Mouse (Mus musculus) adrenal gland, postnatal 4 days (tissue): ENCODE measurements at regions not wholly inside any gene's neighbourhood (a gene's known extent, or its start where the extent isn't known, plus 50 kb on each side); places are given as distances from the start of the nearest gene placed in this dataset.

Source experiments
- DNase-seq, 2 experiments: peaks; one replicate each; pipeline ENCODE4 v3.0.0; 2021 to 2022; ENCODE audit warnings: low spot score in 2 of 2, mixed read lengths in 2 of 2

GRCm38 (mm10) chr2:50793616-50794015, 355.3 kb downstream of the Rnd3 start:
- no peak for DNase-seq

DNA sequence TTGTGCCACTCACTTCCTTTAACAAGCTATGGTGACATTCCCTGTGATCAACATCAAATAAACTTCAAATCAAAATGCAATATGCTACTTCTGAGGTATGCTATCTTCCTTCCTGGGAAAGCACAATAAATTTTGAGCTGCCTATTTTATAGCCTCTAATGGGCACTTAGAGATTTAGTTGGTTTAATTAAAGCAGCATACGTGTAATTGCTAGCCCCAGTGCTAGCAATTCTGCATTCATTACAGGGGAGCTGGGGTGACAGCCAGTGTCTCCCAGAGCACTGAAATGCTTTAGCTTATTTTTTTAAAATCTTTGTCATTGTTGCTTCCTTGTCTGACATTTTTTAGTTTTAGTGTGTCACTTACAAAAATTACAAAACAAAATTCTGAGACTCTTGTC, 355.8 kb downstream of the Rnd3 start:
- no peak for DNase-seq

DNA sequence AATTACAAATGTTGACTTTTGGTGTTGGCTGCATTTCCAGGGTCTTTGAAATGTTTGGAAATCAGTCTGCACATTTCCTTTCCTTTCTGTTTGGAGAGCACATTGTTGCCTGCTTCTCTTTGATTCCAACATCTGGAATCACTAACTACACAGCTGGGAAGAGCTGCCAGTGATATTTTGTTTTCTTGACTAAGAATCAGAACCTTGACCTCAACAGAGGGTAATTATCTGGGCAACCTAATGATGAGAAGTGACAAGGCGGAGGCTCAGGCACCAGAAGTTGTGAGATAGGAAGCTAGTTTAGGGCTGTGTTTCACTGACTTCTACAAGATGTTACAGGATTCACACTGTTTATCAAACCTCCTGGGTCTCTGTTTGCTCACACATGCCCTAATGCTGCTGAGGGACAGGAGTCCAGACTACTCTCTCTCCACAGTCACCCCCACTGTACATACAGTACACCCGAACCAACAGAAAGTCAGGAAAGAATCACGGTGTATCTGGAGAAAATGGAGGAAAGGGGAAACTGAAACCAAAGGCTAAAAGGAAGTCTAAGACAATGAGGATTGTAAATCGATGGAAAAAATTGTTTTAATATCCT, 359.8 kb downstream of the Rnd3 start:
- no peak for DNase-seq

- DNase-seq, result no peak
Measured at GRCm38 (mm10) chr2:50772101-50772500, 376.8 kb downstream of the Rnd3 start.

GRCm38 (mm10) chr2:50759016-50759415, 389.9 kb downstream of the Rnd3 start:
- DNase-seq, result no peak

DNA sequence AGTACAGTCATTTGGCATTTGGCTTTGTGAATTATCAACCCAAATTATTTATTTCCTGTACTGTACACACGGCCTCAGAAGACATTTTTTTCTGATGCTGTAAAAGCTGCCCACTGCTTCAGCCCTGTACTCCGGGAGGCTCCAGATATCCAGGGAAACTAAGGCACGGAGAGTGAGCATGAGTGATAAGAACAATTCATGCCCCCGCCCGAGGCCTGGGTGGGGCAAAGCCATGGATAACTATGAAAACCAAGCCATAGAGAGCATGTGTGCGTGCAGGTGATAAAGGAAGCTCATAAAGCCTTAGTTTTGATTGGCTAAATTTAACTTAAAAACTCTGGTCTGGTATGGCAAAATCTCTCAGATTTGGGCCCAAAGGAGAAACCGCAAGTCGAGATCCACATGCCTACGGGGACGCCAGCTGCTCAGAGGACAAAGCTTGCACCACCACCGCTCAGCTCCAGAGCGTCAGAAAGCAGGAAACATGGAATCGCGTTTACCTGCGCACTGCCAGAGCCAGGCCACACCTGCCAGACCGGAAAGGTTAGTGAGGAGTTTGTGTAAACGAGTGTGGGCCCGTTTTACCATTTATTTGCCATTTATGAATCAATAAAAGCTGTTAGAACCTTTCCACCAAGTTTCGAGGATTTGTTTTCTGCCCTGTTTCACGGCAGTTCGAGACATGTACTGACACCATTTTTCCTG, 390.9 kb downstream of the Rnd3 start:
- no peak for DNase-seq

DNA sequence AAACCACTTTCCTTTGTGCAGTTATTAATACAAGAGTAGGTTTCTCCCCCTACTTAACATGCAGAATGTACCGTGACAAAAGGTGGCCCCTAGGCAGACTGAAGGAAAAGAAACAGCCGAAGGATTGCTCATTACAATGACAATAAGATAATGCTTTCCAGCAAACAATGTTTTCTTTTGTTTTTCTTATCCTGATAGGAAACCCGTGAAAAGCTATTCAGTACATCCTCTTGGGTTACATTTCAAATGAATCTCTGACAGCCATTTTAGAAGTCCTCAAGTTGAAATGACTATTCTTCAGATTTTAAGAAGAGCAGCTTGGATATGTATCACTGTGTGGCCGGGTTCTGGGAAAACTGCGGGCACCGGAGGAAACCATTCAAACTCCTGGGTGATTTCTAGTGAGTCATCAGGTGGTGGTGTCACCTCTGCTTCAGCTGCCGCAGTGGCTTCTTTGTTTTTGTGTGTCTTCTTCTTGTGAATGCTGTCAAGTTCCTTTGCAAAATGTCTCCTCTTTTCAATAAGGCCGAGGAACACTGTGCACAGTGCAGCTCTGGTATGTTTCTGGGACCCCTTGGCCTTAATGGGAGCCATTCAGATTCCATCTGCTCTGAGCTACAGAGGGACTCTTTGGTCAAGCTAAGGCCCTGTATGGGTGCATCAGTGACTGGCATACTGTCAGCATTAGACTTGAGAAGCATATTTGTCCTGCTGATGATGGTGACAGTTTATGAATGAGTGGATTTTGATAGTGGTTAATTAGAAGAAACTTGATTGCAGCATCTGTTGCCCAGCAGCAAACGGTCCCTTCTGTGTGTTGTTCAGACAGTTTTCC, 393.1 kb downstream of the Rnd3 start:
- no peak for DNase-seq

- DNase-seq, result no peak
Measured at GRCm38 (mm10) chr2:50755160-50755559, 393.8 kb downstream of the Rnd3 start.

GRCm38 (mm10) chr2:50752408-50752807, 396.5 kb downstream of the Rnd3 start:
- no peak for DNase-seq

DNA sequence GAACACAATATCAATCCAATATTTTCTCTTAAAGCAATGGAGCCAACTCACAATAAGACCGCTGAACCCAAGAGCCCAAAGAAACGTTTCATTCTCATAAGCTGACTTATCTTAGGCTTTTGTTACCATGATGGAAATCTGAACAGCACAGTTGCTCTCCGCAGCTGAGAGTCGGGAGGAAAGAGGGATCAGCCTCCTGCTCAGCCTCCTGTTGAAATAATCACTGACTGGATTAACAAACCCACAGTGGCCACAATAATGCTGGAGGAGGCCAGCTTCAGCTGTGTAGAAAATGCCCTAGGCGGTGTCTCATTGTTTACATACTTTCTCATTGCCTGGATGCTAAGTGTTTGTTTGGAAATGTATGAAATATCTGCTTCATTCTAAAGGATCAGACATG, 398.1 kb downstream of the Rnd3 start:
- DNase-seq, result no peak

- DNase-seq, result no peak
Measured at GRCm38 (mm10) chr2:50744625-50745214, 404.2 kb downstream of the Rnd3 start.

DNA sequence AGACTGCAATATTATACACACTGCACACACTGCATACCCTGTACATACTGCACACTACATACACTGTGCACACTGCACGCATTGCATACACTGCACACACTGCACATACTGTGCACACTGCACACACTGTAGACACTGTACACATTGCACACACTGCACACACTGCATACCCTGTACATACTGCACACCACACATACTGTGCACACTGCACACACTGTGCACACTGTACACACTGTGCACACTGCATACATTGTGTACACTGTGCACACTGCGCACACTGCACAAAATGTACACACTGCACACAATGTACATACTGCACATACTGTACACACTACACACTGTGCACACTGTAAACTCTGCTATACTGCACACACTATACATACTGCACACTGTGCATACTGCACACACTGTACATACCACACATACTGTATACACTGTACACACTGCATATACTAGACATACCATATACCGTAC, 405.1 kb downstream of the Rnd3 start:
- DNase-seq, result no peak

DNA sequence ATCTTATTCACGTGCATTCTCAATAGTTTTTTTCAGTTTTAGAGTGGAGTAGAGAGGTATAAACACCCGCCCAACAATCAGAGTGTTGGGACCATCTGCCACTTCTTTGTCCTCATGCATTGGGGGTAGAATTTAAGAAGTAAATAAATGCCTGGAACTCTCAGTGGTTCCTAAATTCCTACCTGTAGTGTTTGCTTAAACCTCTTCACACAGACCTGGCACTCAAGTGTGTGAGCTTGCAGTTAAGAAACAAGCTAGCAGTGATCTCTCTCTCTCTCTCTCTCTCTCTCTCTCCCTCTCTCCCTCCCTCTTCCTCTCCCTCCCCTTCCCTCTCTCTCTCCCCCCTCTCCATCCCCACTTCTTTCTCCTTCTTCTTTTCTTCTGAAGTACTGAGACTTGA, 406.5 kb downstream of the Rnd3 start:
- no peak for DNase-seq

DNA sequence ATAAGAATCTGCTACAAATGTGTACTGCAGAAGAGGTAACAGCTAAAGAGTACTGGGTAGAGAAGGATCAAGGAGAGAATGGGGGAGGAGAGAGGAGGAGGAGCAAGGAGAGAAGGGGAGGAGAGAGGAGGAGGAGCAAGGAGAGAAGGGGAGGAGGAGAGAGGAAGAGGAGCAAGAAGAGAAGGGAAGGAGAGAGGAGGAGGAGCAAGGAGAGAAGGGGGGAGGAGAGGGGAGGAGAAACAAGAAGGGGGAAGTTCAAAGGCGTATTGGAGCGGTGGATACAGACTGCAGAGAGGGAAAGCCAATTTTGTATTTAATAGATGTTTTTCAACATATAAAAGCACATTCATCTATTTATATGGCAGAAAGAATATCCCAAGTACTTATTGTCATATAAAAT, 407.6 kb downstream of the Rnd3 start:
- no peak for DNase-seq

- no peak for DNase-seq
Measured at GRCm38 (mm10) chr2:50739599-50739979, 409.3 kb downstream of the Rnd3 start.

- no peak for DNase-seq
Measured at GRCm38 (mm10) chr2:50738936-50739598, 409.8 kb downstream of the Rnd3 start.

DNA sequence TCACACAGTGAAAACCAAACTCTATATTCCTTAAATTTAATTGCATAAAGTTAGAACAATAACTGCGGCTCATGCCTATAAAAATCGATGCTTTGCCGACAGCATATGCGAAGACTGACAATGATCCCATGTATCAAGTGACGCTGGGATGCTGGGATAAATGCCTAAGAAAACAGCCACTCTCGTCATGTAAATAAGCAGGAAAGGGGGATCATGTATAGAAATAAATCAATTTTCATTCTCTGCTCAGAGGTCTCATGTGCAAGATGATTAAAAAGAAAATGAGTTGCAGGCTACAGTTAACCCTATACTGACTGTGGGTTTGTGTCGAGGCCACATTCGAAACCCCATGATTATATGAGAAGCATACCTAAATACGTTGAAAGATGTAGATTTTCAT, 411.2 kb downstream of the Rnd3 start:
- no peak for DNase-seq

DNA sequence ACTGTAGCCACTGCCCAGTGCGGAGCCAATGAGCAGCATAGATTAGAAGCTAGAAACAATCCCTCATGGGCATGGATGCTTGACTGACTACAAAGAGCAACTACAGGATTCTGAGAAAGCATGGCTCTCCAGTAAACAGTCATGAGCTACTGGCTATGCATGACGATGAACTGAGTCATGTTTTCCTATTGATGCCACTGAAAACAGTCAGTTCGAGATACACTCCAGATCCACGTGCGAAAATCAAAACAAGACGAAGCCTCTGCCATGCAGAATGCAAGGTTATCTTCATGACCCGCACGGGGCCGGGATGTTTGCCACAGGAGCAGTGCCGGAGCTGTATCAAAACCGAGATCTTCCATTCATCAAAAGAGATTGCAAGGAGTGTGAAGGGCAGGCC, 413.9 kb downstream of the Rnd3 start:
- DNase-seq, result no peak

DNA sequence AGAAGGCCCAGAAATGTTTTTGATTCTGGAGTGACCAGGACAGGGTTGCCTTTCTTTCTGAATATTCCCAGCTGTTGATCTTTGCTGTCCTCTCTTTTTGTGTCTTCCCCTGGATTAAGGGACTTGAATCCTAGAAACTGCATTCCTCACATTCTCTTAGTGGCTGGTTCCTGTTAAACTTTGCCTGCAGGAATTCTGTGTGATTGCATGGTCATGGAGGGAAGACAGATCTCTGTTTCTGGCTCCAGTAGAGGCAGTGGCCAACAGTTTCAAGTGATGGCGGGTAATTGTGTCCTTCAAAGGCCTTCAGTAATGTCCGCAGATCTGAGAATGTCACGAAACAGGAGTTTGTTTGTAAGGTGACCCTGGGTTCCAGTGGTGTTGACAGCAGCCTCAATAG, 410.1 kb upstream of the Mmadhc start:
- DNase-seq, result no peak

- DNase-seq, result no peak
Measured at GRCm38 (mm10) chr2:50704297-50704696, 407.7 kb upstream of the Mmadhc start.
